Mouse (Mus musculus) spleen, adult 2 months (tissue): Measurements from ENCODE around the gene Sel1l3.

Experiments
- CTCF ChIP-seq: fragments of 200-500 bp; IDR thresholded peaks from 2 replicates; pipeline ENCODE4 v1.5.1; 2011; ENCODE audit warnings: mild to moderate bottlenecking, inconsistent platforms; ENCODE audit not compliant: insufficient read depth, insufficient read length, insufficient replicate concordance; ENCODE audit errors: extremely low read depth
- POLR2A ChIP-seq: fragments of 200-500 bp; IDR thresholded peaks from 2 replicates; pipeline ENCODE4 v1.6.1; 2011; ENCODE audit warnings: low read depth, low read length, inconsistent platforms

DNA sequence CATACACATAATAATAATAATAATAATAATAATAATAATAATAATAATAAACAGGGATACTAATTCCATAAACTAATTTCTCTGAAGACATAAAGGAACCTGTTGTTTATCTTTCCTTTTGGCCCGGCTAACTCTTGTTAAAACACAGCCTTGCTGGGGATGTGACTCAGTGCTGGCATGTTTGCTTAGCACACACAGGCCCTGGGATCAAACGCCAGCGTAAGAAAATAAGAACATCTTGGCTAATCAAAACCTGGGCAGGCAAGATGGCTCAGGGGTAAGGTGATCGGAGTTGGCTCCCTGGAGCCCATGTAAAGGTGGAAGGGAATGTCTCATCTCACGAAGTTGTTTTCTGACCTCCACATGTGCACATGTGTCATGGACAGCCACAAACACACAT lies 48.1 kb downstream of the Sel1l3 start:
- TF ChIP-seq POLR2A (no peak), CTCF (no peak)
